Mouse (Mus musculus) bone marrow, adult 2 months (tissue): Measurements from ENCODE around the gene Zfp408. TPM values are rescaled to one million over a fixed set of nuclear protein-coding genes. Genes with fewer than 3 reads are reported as not detected.

Experiments used
- H3K27ac ChIP-seq: fragments of 200-500 bp; 2 replicates; pipeline ENCODE4 v1.5.1; 2012; ENCODE audit warnings: low read depth, mild to moderate bottlenecking, control low read depth, inconsistent platforms, low read length; ENCODE audit not compliant: control insufficient read depth, poor library complexity, insufficient read depth
- H3K4me1 ChIP-seq: fragments of 200-500 bp; 2 replicates; pipeline ENCODE4 v1.6.1; 2011; ENCODE audit warnings: low read length; ENCODE audit not compliant: control insufficient read depth, insufficient read depth
- H3K4me3 ChIP-seq: fragments of 200-500 bp; replicated peaks from 2 replicates; pipeline ENCODE3; 2011; ENCODE audit warnings: mild to moderate bottlenecking, low read depth, low read length, control low read depth; ENCODE audit not compliant: control insufficient read depth
- CTCF ChIP-seq: fragments of 200-500 bp; IDR thresholded peaks from 2 replicates; pipeline ENCODE4 v1.5.1; 2011; ENCODE audit warnings: low read length, control low read depth; ENCODE audit not compliant: control insufficient read depth, insufficient read depth
- POLR2A ChIP-seq: fragments of 200-500 bp; IDR thresholded peaks from 2 replicates; pipeline ENCODE4 v1.6.1; 2011; ENCODE audit warnings: low read depth, mild to moderate bottlenecking, control low read depth, low read length, borderline replicate concordance; ENCODE audit not compliant: control insufficient read depth
- WGBS: fragments of 180-500 bp; shearing (Covaris S2); methylation state at CpG from one replicate; pipeline ENCODE4 v1.1.7; 2018; 5-methylcytosine and 5-hydroxymethylcytosine counted together
- polyA plus RNA-seq: library from polyadenylated mRNA; stranded (reverse); fragments of >200 nt; gene quantifications from 2 replicates; pipeline ENCODE4 v1.2.4, GENCODE M21; 2011; ENCODE audit warnings: low replicate concordance; ENCODE audit not compliant: missing spikeins, insufficient read depth, insufficient read length

Gene Zfp408
- polyA plus RNA-seq, 1 experiment, result 6.9 TPM

DNA sequence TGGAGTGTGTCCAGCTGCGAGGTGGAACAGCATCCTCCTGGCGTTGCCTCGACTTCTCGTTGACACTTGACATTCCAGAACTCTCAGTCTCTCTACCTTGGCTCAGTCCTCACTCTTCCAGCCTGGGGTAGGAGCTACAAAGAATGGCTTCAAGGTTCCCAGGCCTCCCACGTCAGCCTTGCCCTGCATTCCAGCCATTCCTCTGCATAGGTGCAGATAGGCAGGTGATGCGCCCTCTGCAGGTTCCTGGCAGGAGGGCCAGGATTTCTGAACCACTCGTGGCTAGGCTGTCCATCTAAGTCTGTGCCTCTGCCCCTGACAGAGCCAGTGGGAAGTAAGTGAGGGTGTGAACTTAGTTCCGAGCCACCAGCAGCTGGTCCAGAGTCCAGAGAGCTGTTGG, 7.2 kb upstream of the Zfp408 start:
- Histone ChIP-seq H3K4me3 (no peak overlapping the region), H3K4me1 (no peaks in the 10 kb centered on the region), H3K27ac (no peak overlapping the region)
- WGBS, result 82% methylated on average over 8 of the region's 8 CpGs
- TF ChIP-seq POLR2A, result no peak
- peak; percentile 10; the same call in 1 of the 2 replicates for TF ChIP-seq CTCF

DNA sequence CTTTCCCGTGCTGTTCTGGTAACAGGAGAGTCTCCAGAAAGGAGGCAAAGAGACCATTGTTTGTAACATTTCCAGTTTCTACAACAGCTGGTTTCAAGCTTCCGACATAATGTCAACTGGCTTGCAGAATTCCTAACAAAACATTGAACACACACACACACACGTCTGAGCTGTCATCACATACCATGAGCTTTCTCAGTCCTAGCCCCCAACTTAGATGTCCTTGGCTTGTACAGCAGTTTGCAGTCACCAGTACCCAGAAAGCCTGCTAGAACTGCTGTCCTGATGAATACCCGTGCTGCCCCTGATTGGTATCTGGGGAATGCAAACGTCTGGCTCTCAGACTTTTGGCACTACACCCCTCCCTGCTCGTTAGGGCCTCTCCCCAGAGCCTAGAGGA, 6.2 kb upstream of the Zfp408 start:
- Histone ChIP-seq H3K27ac (no peak overlapping the region), H3K4me3 (no peak overlapping the region), H3K4me1 (no peaks in the 10 kb centered on the region; the same call in 1 of the 2 replicates)
- 80% methylated on average over 6 of the region's 6 CpGs for WGBS
- TF ChIP-seq POLR2A (no peak), CTCF (no peak)

DNA sequence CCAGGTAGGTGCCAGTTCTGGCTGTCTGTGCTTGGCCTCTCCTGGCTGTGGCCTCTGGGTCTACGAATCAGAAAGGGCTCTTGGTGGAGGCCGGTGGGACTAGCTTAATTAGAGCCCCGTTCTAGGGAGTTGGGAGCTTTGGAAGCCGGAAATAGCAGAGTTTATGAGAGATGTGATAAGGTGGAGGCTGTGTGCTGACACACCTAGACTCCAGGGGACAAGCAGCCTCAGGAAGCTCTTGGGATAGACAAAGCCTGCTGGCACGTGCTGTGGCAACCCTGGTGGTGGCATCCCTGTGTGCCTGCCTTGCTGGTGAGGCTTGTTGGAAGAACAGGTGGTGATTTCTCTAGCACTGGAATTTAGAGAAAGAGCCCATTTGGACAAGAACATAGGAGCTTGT, 5.8 kb upstream of the Zfp408 start:
- Histone ChIP-seq H3K4me3 (no peak overlapping the region), H3K4me1 (no peaks in the 10 kb centered on the region; the same call in 1 of the 2 replicates), H3K27ac (no peak overlapping the region)
- TF ChIP-seq CTCF (no peak), POLR2A (no peak)
- WGBS, result 84% methylated on average over 5 of the region's 5 CpGs

DNA sequence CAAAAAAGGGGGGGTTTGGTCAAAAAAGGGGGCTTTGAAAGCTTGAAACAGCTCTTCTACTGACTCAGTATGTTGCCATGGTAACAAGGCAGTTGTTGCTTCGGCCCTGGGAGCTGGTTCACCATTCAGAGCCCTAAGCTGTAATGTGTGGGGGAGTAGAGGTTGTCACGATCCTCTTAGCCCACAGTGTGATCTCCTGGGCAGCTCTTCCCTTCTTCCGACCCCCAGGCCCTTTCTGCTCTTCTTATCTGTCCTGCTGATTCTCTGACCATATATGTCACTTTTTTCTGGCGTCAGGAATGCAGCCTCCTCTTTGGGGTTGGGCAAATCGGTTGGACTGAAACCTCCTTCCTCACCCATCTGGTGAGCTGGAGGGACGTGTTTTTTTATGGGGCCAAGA, 3.3 kb upstream of the Zfp408 start:
- TF ChIP-seq POLR2A (no peak), CTCF (no peak)
- Histone ChIP-seq H3K4me1 (no peaks in the 10 kb centered on the region; the same call in 1 of the 2 replicates), H3K27ac (no peak overlapping the region), H3K4me3 (no peak overlapping the region)
- WGBS, result 70% methylated on average over 6 of the region's 6 CpGs

DNA sequence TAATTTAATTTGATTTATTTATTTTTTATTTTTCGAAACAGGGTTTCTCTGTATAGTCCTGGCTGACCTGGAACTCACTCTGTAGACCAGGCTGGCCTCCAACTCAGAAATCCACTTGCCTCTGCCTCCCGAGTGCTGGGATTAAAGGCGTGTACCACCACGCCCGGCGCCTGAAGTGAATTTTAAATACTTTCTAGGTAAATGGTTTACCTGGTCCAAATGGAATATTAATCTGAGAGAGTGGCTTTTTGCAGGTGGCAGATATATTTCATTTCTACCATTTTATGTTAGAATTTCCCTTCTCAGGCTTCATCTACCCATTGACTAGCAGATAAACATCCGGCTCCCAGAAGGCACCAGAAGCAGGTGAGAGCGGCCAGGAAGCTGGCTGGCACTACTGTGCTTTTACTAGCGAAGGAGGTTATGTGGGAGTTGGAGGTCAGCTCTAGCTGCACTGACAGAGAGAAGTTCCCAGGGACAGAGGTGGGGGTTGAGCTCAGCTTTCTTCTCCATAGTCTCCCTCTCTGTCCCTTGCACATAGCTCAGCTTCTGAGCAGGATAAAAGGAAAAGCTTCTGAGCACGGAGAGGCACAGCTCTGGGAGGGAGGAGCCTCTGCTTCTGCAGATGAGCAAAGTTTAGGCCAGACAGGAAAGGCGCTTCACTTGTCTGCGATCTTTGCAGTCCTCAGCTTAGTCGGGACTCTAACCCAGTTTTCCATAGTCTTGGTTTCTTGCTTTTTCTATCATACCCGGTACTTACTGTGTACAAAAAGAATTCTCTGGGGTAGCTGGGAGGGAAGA, 2.1 kb upstream of the Zfp408 start:
- no peak overlapping the region for H3K27ac ChIP-seq
- TF ChIP-seq CTCF, result no peak
- no peak for TF ChIP-seq POLR2A
- no peaks in the 10 kb centered on the region; the same call in 1 of the 2 replicates for H3K4me1 ChIP-seq
- H3K4me3 ChIP-seq, result no peak overlapping the region
- 86% methylated on average over 14 of the region's 14 CpGs for WGBS

DNA sequence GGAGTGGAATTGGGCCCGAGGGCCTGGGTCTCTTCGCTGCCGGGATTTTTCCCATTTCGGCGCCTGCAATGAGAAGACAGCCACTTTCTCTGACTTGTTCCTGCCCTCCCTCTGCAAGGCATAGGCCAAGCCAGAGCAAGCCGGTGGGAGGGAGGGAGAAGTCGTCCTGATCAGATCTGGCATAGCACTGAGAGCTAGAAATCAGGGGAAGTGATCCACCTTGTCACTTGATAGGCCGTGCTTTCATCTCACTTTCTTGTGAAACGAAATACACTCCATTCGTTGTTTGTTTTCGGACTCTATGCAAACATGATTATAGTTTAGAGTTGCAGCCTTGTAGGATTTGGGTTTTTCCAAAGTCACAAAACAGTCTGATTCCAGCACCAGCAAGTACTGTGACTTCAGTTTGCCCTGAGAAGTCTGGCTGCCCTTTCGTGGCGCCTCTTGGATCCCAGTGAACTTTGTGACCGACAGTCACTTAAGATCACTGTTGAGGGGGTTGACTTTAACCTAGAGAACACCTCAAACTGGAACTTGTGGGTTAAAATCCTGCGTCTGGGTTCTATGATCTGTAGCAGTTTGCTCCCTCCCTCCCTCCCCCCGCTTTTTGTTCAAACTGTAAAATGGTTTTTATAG, 887 bp upstream of the Zfp408 start:
- Histone ChIP-seq H3K27ac (peak overlapping the region; percentile 80), H3K4me1 (no peaks in the 10 kb centered on the region; the same call in 1 of the 2 replicates), H3K4me3 (peak overlapping the region; percentile 86)
- WGBS, result 3% methylated on average over 16 of the region's 16 CpGs
- TF ChIP-seq POLR2A (no peak), CTCF (no peak)

DNA sequence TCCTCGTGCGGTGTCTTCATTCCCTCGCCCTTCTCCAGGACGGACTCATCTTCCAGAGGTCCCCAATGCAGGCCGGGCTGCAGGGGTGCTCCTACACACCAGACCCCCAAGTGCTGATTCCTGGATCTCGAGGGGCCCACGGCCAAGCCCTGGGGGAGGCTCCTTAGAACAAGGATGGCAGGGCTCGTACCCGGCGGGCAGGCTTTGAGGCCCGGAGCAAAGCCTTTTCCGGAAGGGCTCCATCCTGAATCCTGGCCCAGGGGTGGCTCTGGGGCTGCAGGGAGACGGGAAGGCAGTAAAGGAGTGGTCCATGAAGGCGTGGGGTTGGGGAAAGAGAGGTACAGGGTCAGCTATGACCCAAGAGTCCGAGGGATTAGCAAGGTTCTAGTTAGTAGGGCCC, 439 bp downstream of the Zfp408 start:
- WGBS, result 2% methylated on average over 15 of the region's 15 CpGs
- Histone ChIP-seq H3K4me1 (no peaks in the 10 kb centered on the region; the same call in 1 of the 2 replicates), H3K4me3 (peak overlapping the region; percentile 86)

DNA sequence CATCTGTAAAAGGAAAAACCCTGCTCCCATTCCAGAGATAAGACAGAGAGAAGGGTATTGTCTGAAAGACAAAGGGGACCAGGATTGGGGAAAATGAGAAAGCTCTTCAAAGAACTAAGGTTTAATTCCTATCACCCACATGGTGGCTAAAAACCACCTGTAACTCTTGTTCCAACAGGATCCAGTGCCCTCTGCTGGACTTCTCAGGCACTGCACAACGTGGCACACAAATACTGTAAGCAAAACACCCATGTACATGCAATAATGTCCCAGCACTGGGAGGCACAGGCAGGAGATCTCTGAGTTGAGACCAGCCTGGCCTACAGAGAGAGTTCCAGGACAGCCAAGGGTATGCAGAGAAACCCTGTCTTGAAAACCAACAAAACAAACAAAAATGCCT, 2.9 kb downstream of the Zfp408 start:
- WGBS, result 50% methylated on average over 1 of the region's 1 CpGs
- Histone ChIP-seq H3K4me3 (no peak overlapping the region), H3K27ac (no peak overlapping the region), H3K4me1 (peaks cover 4% of the 10 kb centered on the region; the same call in 1 of the 2 replicates)
- TF ChIP-seq POLR2A (no peak), CTCF (peak; percentile 72)

More for the DNA sequence above, 439 bp downstream of the Zfp408 start:
- TF ChIP-seq CTCF (no peak), POLR2A (no peak)
- H3K27ac ChIP-seq, result peak overlapping the region; percentile 49
